Comparison of ENCODE assay signal across 25 mouse cellular contexts in genomic region chr12:63503774-63504173, GRCm38 (mm10).
DNase-seq lines count a peak whose midpoint lies in the region; ATAC-seq and TF ChIP-seq lines count a peak whose summit lies in the region.
"Had no signal": no experiment of that assay in that cellular context is flagged by ENCODE, and none has a peak within 500 bp of the region (broad histone marks: within the 10 kb centered on the region; RNA-seq: fewer than 3 reads in every experiment).

No protein-coding gene starts in this region.

- no peak overlapping the region for H3K27ac ChIP-seq in liver, adult 2 months (replicated peaks; ENCODE audit: insufficient read depth, low read depth, low read length)
- H3K27ac ChIP-seq in liver, embryonic 12.5 days = no peak overlapping the region
- no peak overlapping the region for H3K27ac ChIP-seq in lung, embryonic 14.5 days (ENCODE audit: low read depth)
- H3K27ac ChIP-seq: embryonic facial prominence, embryonic 12.5 days; embryonic facial prominence, embryonic 15.5 days; gastrocnemius, adult 2 months; heart, embryonic 15.5 days; hindbrain, embryonic 14.5 days had no signal

- no peaks in the 10 kb centered on the region for H3K4me1 ChIP-seq in liver, adult 2 months (ENCODE audit: control insufficient read depth, insufficient read depth, low read length)
- H3K4me1 ChIP-seq in liver, embryonic 12.5 days = no peaks in the 10 kb centered on the region
- no peaks in the 10 kb centered on the region for H3K4me1 ChIP-seq in lung, embryonic 14.5 days (ENCODE audit: insufficient read depth)
- no peaks in the 10 kb centered on the region for H3K4me1 ChIP-seq in lung, adult 2 months (ENCODE audit: control insufficient read depth, insufficient read depth, low read length)
- H3K4me1 ChIP-seq: embryonic facial prominence, embryonic 12.5 days; embryonic facial prominence, embryonic 15.5 days; heart, embryonic 12.5 days; heart, embryonic 15.5 days had no signal

- H3K79me2 ChIP-seq in liver, adult 2 months (ENCODE audit: control insufficient read depth, insufficient read depth, low read length) = no peaks in the 10 kb centered on the region

- peak; percentile 42 for DNase-seq in liver, adult 2 months (ENCODE audit: extremely low read depth, low read depth, low spot score)
- peak; percentile 41 for DNase-seq in lung, embryonic 14.5 days
- no peak for DNase-seq in lung, adult 2 months
- peak; percentile 15 for DNase-seq in ovary, postnatal 36 days (ENCODE audit: low spot score)
- no peak for DNase-seq in ovary, postnatal 14 days (ENCODE audit: low spot score)
- DNase-seq: adrenal gland, adult 2 months; adrenal gland, postnatal 14 days; cerebellum, adult 11 months; cerebellum, adult 2 months; cerebellum, adult 9-11 months; cerebellum, postnatal 25 days; forebrain, postnatal 0 days; gastrocnemius, adult 2 months; gastrocnemius, postnatal 14 days; heart, adult 18-20 months; heart, postnatal 14 days; heart, postnatal 4 days had no signal

- no peak overlapping the region for H3K4me2 ChIP-seq in liver, embryonic 12.5 days
- H3K4me2 ChIP-seq in lung, embryonic 14.5 days = no peak overlapping the region
- H3K4me2 ChIP-seq: embryonic facial prominence, embryonic 12.5 days; embryonic facial prominence, embryonic 15.5 days; heart, embryonic 12.5 days; heart, embryonic 15.5 days; hindbrain, embryonic 14.5 days had no signal

- H3K27me3 ChIP-seq in liver, adult 2 months (ENCODE audit: control insufficient read depth, insufficient read depth, low read length) = no peaks in the 10 kb centered on the region
- H3K27me3 ChIP-seq in liver, embryonic 12.5 days (replicated peaks) = no peaks in the 10 kb centered on the region
- no peaks in the 10 kb centered on the region for H3K27me3 ChIP-seq in lung, embryonic 14.5 days (ENCODE audit: insufficient read depth, low read length)
- H3K27me3 ChIP-seq: embryonic facial prominence, embryonic 12.5 days; embryonic facial prominence, embryonic 15.5 days; heart, embryonic 12.5 days; heart, embryonic 15.5 days had no signal

- H3K9ac ChIP-seq in liver, adult 2 months (ENCODE audit: low read depth, low read length) = no peak overlapping the region
- no peak overlapping the region for H3K9ac ChIP-seq in liver, embryonic 12.5 days
- H3K9ac ChIP-seq in lung, embryonic 14.5 days = no peak overlapping the region
- H3K9ac ChIP-seq: embryonic facial prominence, embryonic 12.5 days; embryonic facial prominence, embryonic 15.5 days; forebrain, postnatal 0 days; heart, embryonic 12.5 days; heart, embryonic 15.5 days; hindbrain, embryonic 14.5 days had no signal

- no peak for TF ChIP-seq CTCF in liver, adult 2 months (IDR thresholded peaks at IDR 0.05; ENCODE audit: low read depth, low read length)
- no peak for TF ChIP-seq CTCF in lung, embryonic 14.5 days (IDR thresholded peaks at IDR 0.05; ENCODE audit: low read depth)
- TF ChIP-seq CTCF in lung, adult 2 months (IDR thresholded peaks at IDR 0.05; ENCODE audit: insufficient read depth, low read length) = no peak

- ATAC-seq in liver, embryonic 12.5 days = no peak
- peak; percentile 75; the same call in 1 of the 2 replicates for ATAC-seq in lung, embryonic 14.5 days (ENCODE audit: insufficient read depth)
- ATAC-seq: CD4-positive, CD25-positive, alpha-beta regulatory T cell, adult 4 months; forebrain, embryonic 14.5 days; forebrain, postnatal 0 days had no signal

- no peak overlapping the region for H3K4me3 ChIP-seq in liver, adult 2 months (ENCODE audit: insufficient read depth, low read depth, low read length)
- no peak overlapping the region for H3K4me3 ChIP-seq in liver, embryonic 12.5 days
- no peak overlapping the region for H3K4me3 ChIP-seq in lung, embryonic 14.5 days (ENCODE audit: low read depth, low read length)
- no peak overlapping the region for H3K4me3 ChIP-seq in lung, adult 2 months (replicated peaks; ENCODE audit: extremely low read depth, low read depth, low read length)
- H3K4me3 ChIP-seq: embryonic facial prominence, embryonic 12.5 days; embryonic facial prominence, embryonic 15.5 days; gastrocnemius, adult 2 months; heart, embryonic 12.5 days; heart, embryonic 15.5 days had no signal

- no peaks in the 10 kb centered on the region; the same call in 1 of the 2 replicates for H3K9me3 ChIP-seq in liver, embryonic 12.5 days (replicated peaks)
- H3K9me3 ChIP-seq in lung, embryonic 14.5 days (ENCODE audit: low read depth, low read length) = no peaks in the 10 kb centered on the region
- H3K9me3 ChIP-seq: embryonic facial prominence, embryonic 12.5 days; embryonic facial prominence, embryonic 15.5 days; heart, embryonic 12.5 days; heart, embryonic 15.5 days had no signal

- TF ChIP-seq POLR2A in liver, adult 2 months (IDR thresholded peaks at IDR 0.05; ENCODE audit: extremely low read depth, insufficient read depth, low read length) = no peak
- TF ChIP-seq POLR2A in lung, adult 2 months (IDR thresholded peaks at IDR 0.05; ENCODE audit: borderline replicate concordance, extremely low read depth, low read depth, low read length) = no peak

- WGBS in liver, adult 2 months = 22% methylated on average over 3 of the region's 3 CpGs
- WGBS in liver, embryonic 12.5 days (ENCODE audit: insufficient replicate concordance) = 41% methylated on average over 3 of the region's 3 CpGs
- WGBS in lung, embryonic 14.5 days = 18% methylated on average over 3 of the region's 3 CpGs
- WGBS in lung, adult 2 months = 19% methylated on average over 3 of the region's 3 CpGs

- H3K36me3 ChIP-seq in liver, adult 2 months (ENCODE audit: control insufficient read depth, insufficient read depth, low read length) = no peaks in the 10 kb centered on the region
- no peaks in the 10 kb centered on the region for H3K36me3 ChIP-seq in liver, embryonic 12.5 days
- H3K36me3 ChIP-seq in lung, embryonic 14.5 days (ENCODE audit: insufficient read depth) = no peaks in the 10 kb centered on the region
- H3K36me3 ChIP-seq: embryonic facial prominence, embryonic 12.5 days; embryonic facial prominence, embryonic 15.5 days; heart, embryonic 12.5 days; heart, embryonic 15.5 days had no signal

Comparison
In these comparisons a context has a peak if more than half of its experiments do, and no peak if none do; other contexts are left out.
1. DNase-seq: peak in liver, adult 2 months (single experiment), lung, embryonic 14.5 days (single experiment) and ovary, postnatal 36 days (single experiment); none in lung, adult 2 months (single experiment) and ovary, postnatal 14 days (single experiment).